Mouse (Mus musculus) kidney, postnatal 0 days (tissue): ENCODE data around the gene Specc1l. TPM values are rescaled to one million over a fixed set of nuclear protein-coding genes. Genes with fewer than 3 reads are reported as not detected.

Experiments used
- ATAC-seq: fragments of 200-750 bp; cut with Nextera tagmentation; replicated peaks from 2 replicates; pipeline ENCODE4 v1.8.0; 2017; ENCODE audit warnings: low read depth, moderate number of reproducible peaks, moderate TSS enrichment, moderate library complexity; ENCODE audit not compliant: low FRiP score
- DNase-seq: peaks from one replicate; pipeline ENCODE4 v3.0.0-alpha.2; 2016; ENCODE audit warnings: low spot score
- H3K27ac ChIP-seq: fragments of 300-500 bp; sonication (generic); 2 replicates; pipeline ENCODE4 v1.5.1; 2014; ENCODE audit warnings: mild to moderate bottlenecking
- H3K27me3 ChIP-seq: fragments of 300-500 bp; sonication (generic); 2 replicates; pipeline ENCODE4 v1.6.1; 2014; ENCODE audit warnings: low read length, mixed read lengths; ENCODE audit not compliant: insufficient read depth
- H3K36me3 ChIP-seq: fragments of 300-500 bp; sonication (generic); 2 replicates; pipeline ENCODE4 v1.6.1; 2014; ENCODE audit warnings: low read length, mixed read lengths; ENCODE audit not compliant: insufficient read depth
- H3K4me1 ChIP-seq: fragments of 300-500 bp; sonication (generic); replicated peaks from 2 replicates; pipeline ENCODE4 v1.6.1; 2014; ENCODE audit warnings: antibody characterized with exemption, low read length, mixed read lengths; ENCODE audit not compliant: insufficient read depth
- H3K4me2 ChIP-seq: fragments of 300-500 bp; sonication (generic); 2 replicates; pipeline ENCODE4 v1.6.1; 2014; ENCODE audit warnings: mild to moderate bottlenecking, low read length, moderate library complexity, mixed read lengths
- H3K4me3 ChIP-seq: fragments of 300-500 bp; sonication (generic); replicated peaks from 2 replicates; pipeline ENCODE4 v1.5.1; 2014; ENCODE audit warnings: low read depth, low read length
- H3K9ac ChIP-seq: fragments of 300-500 bp; sonication (generic); 2 replicates; pipeline ENCODE4 v1.6.1; 2014; ENCODE audit warnings: low read depth, low read length
- H3K9me3 ChIP-seq: fragments of 300-500 bp; sonication (generic); replicated peaks from 2 replicates; pipeline ENCODE4 v1.6.1; 2016; ENCODE audit warnings: low read length, inconsistent platforms, mixed read lengths
- CTCF ChIP-seq: IDR thresholded peaks from 2 replicates; pipeline ENCODE4 v1.5.1; 2016; ENCODE audit warnings: antibody characterized with exemption, low read depth, mild to moderate bottlenecking, moderate library complexity
- WGBS: fragments of 180-500 bp; shearing (Covaris S2); extraction: QIAGEN DNeasy Blood & Tissue Kit; methylation state at CpG from one replicate; pipeline ENCODE4 v1.1.7; 2014; 5-methylcytosine and 5-hydroxymethylcytosine counted together
- polyA plus RNA-seq: library from polyadenylated mRNA; unstranded; fragments of >200 nt; fragmentation: Nextera tagmentation; extraction: Ambion mirVana; gene quantifications from 2 replicates; pipeline ENCODE4 v1.2.1, GENCODE M21; 2015

The Specc1l gene
- polyA plus RNA-seq, 1 experiment from 2014 or later: 18.7 TPM

DNA sequence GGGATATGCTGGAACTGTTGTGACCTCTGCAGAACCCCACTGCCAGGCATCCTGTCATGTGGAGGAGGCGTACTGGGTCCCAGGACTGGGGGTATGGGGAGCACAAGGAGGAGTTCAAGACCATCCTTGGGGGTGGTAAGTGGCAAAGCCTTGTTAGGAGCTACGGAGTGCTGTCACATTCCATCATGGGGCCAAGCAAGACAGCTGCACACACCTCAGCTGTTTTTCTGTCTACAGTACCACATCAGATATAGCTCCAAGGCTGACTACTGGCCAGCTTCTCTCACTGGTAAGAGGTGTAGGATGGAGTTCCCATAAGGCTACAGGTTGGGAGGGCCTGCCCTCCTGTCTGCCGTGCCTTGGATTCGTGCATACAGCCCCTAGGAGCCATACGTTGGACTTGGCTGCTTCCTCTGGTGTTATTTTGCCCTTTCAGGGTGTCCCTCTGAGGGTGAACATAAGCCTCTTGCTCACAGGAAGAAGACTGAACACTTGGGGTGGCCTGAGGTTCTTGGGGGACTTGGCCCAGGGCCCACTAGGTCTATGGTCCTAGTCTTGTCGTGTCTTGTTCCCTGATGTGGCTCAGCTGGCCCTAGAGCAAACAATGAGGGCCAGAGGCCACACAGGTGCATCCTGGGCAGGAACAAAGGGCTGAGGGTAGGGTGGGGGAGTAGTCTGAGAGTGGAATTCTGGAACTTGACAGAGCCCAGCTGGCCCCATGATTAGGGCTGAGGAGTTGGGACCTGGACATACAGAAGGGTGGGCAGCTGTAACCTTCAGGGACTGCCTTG, 102.5 kb downstream of the Specc1l start:
- peak; percentile 22 for ATAC-seq
- H3K27me3 ChIP-seq: no peaks in the 10 kb centered on the region
- H3K9ac ChIP-seq: no peak overlapping the region
- no peak for TF ChIP-seq CTCF
- H3K4me1 ChIP-seq: peaks cover 6% of the 10 kb centered on the region; the same call in 1 of the 2 replicates
- 30% methylated on average over 6 of the region's 6 CpGs for WGBS
- H3K4me2 ChIP-seq: no peak overlapping the region
- H3K9me3 ChIP-seq: no peaks in the 10 kb centered on the region
- H3K36me3 ChIP-seq: peaks cover 6% of the 10 kb centered on the region; the same call in 1 of the 2 replicates
- peak; percentile 62 for DNase-seq
- H3K27ac ChIP-seq: no peak overlapping the region
- H3K4me3 ChIP-seq: no peak overlapping the region

DNA sequence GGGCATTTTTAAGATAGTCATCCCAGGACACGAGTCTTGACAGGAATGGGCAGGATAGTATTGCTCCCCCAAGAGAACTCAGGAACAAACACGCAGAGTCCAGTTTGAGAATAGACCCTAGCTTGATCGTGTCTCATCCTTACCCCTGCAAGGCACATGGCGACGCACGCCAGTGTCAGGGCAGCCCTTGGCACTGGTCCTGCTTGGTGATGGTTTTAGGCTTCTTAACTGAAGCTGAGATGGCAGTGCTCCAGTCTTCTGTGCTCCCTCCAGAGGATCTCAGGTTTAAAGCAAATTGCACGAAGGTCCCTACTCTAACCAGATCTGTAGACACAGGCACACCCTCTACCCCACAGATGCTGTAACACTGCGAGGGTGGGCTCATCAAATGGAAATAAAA, 103.9 kb downstream of the Specc1l start:
- no peak for DNase-seq

DNA sequence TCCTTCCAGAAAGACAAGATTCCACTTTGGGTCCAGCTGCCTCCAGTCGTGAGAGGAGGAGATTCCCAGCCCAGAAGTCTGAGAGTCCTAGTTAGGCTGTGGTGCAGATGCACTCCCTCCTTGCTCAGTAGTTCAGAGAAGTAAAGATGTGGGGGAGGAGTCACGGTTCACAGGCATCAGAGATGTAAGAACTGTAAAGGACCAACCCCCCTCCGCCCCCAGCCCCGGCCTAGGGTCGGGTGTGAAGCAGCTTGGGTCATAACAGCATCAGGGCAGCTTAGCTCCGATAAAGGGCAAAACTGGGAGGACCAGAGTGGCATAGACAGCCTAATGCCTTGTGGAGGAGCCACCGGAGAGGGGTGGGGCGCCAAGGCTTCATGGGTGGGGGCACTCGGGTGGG, 104.6 kb downstream of the Specc1l start:
- TF ChIP-seq CTCF: no peak
- Histone ChIP-seq H3K9ac (peak overlapping the region; percentile 70; the same call in 1 of the 2 replicates), H3K27me3 (no peaks in the 10 kb centered on the region), H3K36me3 (no peaks in the 10 kb centered on the region), H3K27ac (no peak overlapping the region), H3K4me3 (peak overlapping the region; percentile 56), H3K4me2 (peak overlapping the region; percentile 71), H3K4me1 (peaks cover 6% of the 10 kb centered on the region; the same call in 1 of the 2 replicates), H3K9me3 (no peaks in the 10 kb centered on the region)
- WGBS: 3% methylated on average over 9 of the region's 9 CpGs
- ATAC-seq (peak; percentile 35; the same call in 1 of the 2 replicates), DNase-seq (peak; percentile 74)

More for the DNA sequence above, 103.9 kb downstream of the Specc1l start:
- H3K4me1 ChIP-seq: peaks cover 6% of the 10 kb centered on the region; the same call in 1 of the 2 replicates
- 79% methylated on average over 8 of the region's 8 CpGs for WGBS
- H3K27ac ChIP-seq: no peak overlapping the region
- H3K4me2 ChIP-seq: no peak overlapping the region
- ATAC-seq: no peak
- no peaks in the 10 kb centered on the region for H3K27me3 ChIP-seq
- H3K4me3 ChIP-seq: no peak overlapping the region
- H3K9me3 ChIP-seq: no peaks in the 10 kb centered on the region
- H3K9ac ChIP-seq: no peak overlapping the region
- no peaks in the 10 kb centered on the region for H3K36me3 ChIP-seq
- TF ChIP-seq CTCF: no peak

- peak within 1 kb of the TSS; percentile 56 for H3K4me3 ChIP-seq
- TF ChIP-seq CTCF: no peak
- H3K4me2 ChIP-seq: peak within 1 kb of the TSS; percentile 71
- DNase-seq: no peak
- H3K9ac ChIP-seq: peak within 1 kb of the TSS; percentile 70
- H3K9me3 ChIP-seq: no peaks in the 10 kb centered on the region
- ATAC-seq: no peak
- 0% methylated on average over 4 of the region's 4 CpGs for WGBS
- peak within 1 kb of the TSS; percentile 66; the same call in 1 of the 2 replicates for H3K27ac ChIP-seq
- peaks cover 6% of the 10 kb centered on the region; the same call in 1 of the 2 replicates for H3K4me1 ChIP-seq
- H3K27me3 ChIP-seq: no peaks in the 10 kb centered on the region
- H3K36me3 ChIP-seq: no peaks in the 10 kb centered on the region
Observed at GRCm38 (mm10) chr10:75316872-75316907, 104.8 kb downstream of the Specc1l start, which contains the start of gene Adora2a. Gene Adora2a, plus strand, starts transcription at chr10:75316877.

DNA sequence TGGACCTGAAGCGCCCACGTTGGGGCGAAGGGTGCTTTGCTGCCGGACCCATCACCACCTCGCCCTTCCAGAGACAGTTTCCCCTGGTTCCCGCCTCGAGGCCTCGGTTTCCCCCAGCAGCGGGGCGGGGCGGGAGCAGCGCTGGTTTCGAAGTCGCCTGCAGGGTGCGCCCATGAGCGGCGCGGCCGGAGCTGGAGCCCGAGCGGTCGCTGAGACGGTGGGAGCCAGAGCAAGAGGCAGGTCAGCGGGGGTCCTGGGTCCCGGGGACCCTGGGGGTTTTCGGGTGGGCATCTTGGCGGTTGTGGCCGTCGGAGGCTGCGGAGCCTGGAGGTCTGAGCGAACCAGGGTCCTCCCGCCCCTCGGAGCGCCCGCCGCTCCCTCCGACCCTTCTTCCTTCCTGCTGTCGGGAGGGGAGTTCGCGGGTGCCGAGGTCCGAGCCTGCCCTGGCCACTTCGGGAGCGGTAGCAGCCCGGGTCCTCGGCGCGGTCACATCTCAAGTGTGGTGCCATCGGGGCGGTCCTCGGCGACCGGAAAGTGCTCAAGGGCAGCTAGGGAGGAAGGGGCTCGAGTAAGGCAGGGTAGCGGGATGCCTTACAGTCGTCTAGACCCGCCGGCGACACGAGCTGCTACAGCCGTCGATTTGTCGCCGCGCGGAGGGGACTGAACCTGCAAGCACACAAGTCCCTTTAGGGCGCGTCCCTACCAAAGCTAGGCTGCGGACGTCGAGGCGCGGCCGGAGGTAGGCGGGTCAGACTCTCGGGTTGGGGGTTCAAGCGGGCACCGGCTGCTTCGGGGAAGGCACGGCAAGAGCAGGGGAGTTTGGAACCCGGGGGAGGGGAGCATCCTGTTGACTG, 105.3 kb downstream of the Specc1l start:
- Histone ChIP-seq H3K9me3 (no peaks in the 10 kb centered on the region), H3K27me3 (no peaks in the 10 kb centered on the region), H3K4me1 (peaks cover 6% of the 10 kb centered on the region; the same call in 1 of the 2 replicates), H3K36me3 (no peaks in the 10 kb centered on the region), H3K9ac (peak overlapping the region; percentile 70), H3K4me3 (peak overlapping the region; percentile 56), H3K27ac (peak overlapping the region; percentile 66; the same call in 1 of the 2 replicates), H3K4me2 (peak overlapping the region; percentile 71)
- DNase-seq: peak; percentile 68
- peak; percentile 62 for ATAC-seq
- under 1% methylated on average over 80 of the region's 81 CpGs for WGBS
- peak; percentile 75 for TF ChIP-seq CTCF

GRCm38 (mm10) chr10:75318206-75318605, 106.3 kb downstream of the Specc1l start:
- Histone ChIP-seq H3K27me3 (no peaks in the 10 kb centered on the region), H3K36me3 (no peaks in the 10 kb centered on the region), H3K4me2 (peak overlapping the region; percentile 71), H3K9me3 (no peaks in the 10 kb centered on the region), H3K4me3 (peak overlapping the region; percentile 56; the same call in 1 of the 2 replicates), H3K27ac (no peak overlapping the region), H3K4me1 (peaks cover 6% of the 10 kb centered on the region; the same call in 1 of the 2 replicates), H3K9ac (0 out of 2 replicates have a peak overlapping the region, but pooled peaks have one; percentile 70)
- TF ChIP-seq CTCF: no peak
- DNase-seq (no peak), ATAC-seq (no peak)
- WGBS: 74% methylated on average over 6 of the region's 6 CpGs
